Mouse (Mus musculus) monocyte, adult 59 days (primary cell): Measurements from ENCODE around the gene Fam207a. TPM values are rescaled to one million over a fixed set of nuclear protein-coding genes. Genes with fewer than 3 reads are reported as not detected.

Experiments
- total RNA-seq, 2 experiments: library from RNA; stranded (reverse); gene quantifications; one replicate each; pipeline ENCODE4 v1.2.4; 2023

The Fam207a gene
- total RNA-seq: 10 to 100 TPM; 19.2 to 24.2 TPM

DNA sequence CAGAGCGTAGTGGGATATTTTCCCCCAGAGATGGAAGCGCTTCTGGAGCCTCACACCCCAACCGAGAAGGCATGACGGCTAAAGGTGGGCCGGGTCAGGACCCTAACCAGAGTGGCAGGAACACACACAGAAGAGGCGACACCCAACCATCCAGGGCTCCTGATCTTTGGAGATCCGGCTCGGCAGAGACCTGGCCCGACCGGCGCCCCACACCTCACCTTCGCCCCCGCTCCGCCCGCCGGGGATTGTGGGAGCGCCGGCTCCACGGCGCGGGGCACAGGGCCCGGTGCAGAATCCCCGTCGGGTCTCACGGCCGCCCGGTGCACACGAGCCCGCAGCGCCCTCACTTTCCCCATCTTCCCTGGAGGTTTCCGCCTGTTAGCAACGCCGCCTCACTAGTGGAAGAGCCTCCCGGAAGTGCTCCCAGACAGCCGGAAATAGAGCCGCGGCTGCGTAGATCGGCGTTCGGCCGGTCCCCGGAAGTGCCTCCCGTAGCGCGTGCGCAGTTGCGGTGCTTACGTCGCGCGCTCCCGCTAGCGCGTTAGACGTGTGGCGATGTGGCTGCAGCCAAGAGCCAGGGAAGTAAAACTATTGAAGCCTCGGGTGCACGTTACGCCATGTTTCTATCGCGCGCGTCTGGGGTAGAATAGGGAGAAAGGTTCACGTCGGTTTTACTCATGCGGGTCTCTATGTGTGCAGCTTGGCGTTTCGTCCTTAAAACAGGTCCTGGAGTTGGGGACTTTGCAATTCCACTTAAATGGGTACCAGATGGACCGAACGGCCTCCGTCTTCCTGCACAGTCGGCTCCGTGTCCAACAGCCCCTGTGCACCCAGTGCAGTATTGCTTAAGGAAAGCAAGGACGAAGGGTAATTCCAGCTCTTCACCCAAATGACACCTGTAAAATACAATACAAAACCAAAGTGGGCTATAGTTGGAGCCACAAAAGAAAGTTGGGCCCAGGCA lies at the start of gene Fam207a:
Fam207a (minus strand) TSS at position 401 of the 964 bp plus-strand sequence.

DNA sequence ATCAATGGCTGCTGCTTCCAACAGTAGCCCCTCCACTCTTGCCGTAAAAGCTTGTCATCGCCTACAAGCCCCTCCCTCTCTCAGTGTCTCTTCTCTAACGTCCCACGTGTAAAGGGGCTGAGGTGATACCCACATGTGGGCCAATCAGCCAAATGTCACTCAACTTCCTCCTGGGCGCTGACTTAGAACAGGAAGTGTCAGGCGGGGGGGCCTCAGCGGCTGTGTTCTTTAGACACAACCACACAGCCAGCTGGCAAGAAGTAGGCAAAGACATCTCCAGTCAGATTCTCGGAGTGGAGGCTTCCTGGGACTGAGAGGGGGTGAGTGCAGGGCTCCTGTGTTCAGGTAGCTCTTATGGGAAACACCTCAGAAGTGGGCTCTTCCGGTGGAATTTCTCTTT lies 14.6 kb upstream of the Fam207a start, which contains the start of gene Itgb2:
Itgb2 (plus strand) TSS at position 113 of the 400 bp plus-strand sequence.

Other genes starting within 250 kb of the Fam207a start
- gene Adarb1, start 97.5 kb downstream of the Fam207a start, total RNA-seq: 1 to 10 TPM in 1 of 2 experiments, under 1 TPM in 1; 0.43 to 1.8 TPM
- 100 to 1,000 TPM; 854 to 921 TPM for gene Itgb2, start 14.5 kb upstream of the Fam207a start, total RNA-seq
- 100 to 1,000 TPM; 113 to 127 TPM for gene Pttg1ip, start 65.9 kb upstream of the Fam207a start, total RNA-seq
- gene Sumo3, start 90.3 kb upstream of the Fam207a start, total RNA-seq: 10 to 100 TPM; 76.0 to 76.6 TPM
- gene Gm49325, start 90.4 kb upstream of the Fam207a start, total RNA-seq: 10 to 100 TPM in 1 of 2 experiments, 1 to 10 TPM in 1; 3.3 to 11.9 TPM
- gene Ube2g2, start 106.5 kb upstream of the Fam207a start, total RNA-seq: 10 to 100 TPM; 43.6 to 54.7 TPM
- not detected for gene Tspear, start 170.8 kb upstream of the Fam207a start, total RNA-seq
- gene Gm19402, start 175.0 kb upstream of the Fam207a start, total RNA-seq: not detected
- gene Gm9508, start 181.4 kb upstream of the Fam207a start, total RNA-seq: not detected
- gene Gm10272, start 190.8 kb upstream of the Fam207a start, total RNA-seq: not detected
- not detected for gene Gm10024, start 195.7 kb upstream of the Fam207a start, total RNA-seq
- gene Gm10142, start 200.0 kb upstream of the Fam207a start, total RNA-seq: not detected
- gene Krtap12-1, start 204.8 kb upstream of the Fam207a start, total RNA-seq: not detected
- gene Gm10100, start 210.7 kb upstream of the Fam207a start, total RNA-seq: not detected
- gene Gm18596, start 226.9 kb upstream of the Fam207a start, total RNA-seq: not detected
- gene Gm9736, start 235.6 kb upstream of the Fam207a start, total RNA-seq: not detected
- not detected for gene Gm3233, start 243.9 kb upstream of the Fam207a start, total RNA-seq